Mouse (Mus musculus) kidney, adult 8-10 months (tissue): ENCODE results near the gene Chd1l.

Source experiments
- DNase-seq, 2 experiments: peaks; one replicate each; pipeline ENCODE4 v3.0.0; 2022

Gene Chd1l

GRCm38 (mm10) chr3:97609845-97610410 is at the start of gene Chd1l:
Chd1l (minus strand) TSS chr3:97610203.
- peak; percentile 85 to 92 for DNase-seq

- DNase-seq, result no peak
These were observed 49.7 kb upstream of the Chd1l start for GRCm38 (mm10) chr3:97659746-97660145.

GRCm38 (mm10) chr3:97658426-97659193 is 48.6 kb upstream of the Chd1l start:
- no peak for DNase-seq

- peak; percentile 98 to 99 for DNase-seq
These were observed 47.8 kb upstream of the Chd1l start, which contains the start of gene Prkab2 for GRCm38 (mm10) chr3:97657655-97658411. Prkab2 (plus strand) TSS chr3:97658193.

GRCm38 (mm10) chr3:97654901-97655300 is 44.9 kb upstream of the Chd1l start:
- peak in 1 of 2 experiments; percentile 60 for DNase-seq

- no peak for DNase-seq
These were observed 43.8 kb upstream of the Chd1l start for GRCm38 (mm10) chr3:97653781-97654180.

- no peak for DNase-seq
These were observed 41.6 kb upstream of the Chd1l start for GRCm38 (mm10) chr3:97651604-97652003.

- DNase-seq, result no peak
These were observed 39.5 kb upstream of the Chd1l start for GRCm38 (mm10) chr3:97649469-97649868.

- no peak for DNase-seq
These were observed 39.0 kb upstream of the Chd1l start for GRCm38 (mm10) chr3:97649022-97649421.

- DNase-seq, result no peak
These were observed 38.5 kb upstream of the Chd1l start for GRCm38 (mm10) chr3:97648518-97648917.

GRCm38 (mm10) chr3:97642001-97642400 is 32.0 kb upstream of the Chd1l start:
- no peak for DNase-seq

- no peak for DNase-seq
These were observed 31.4 kb upstream of the Chd1l start for GRCm38 (mm10) chr3:97641396-97641795.

- no peak for DNase-seq
These were observed 24.3 kb upstream of the Chd1l start for GRCm38 (mm10) chr3:97634288-97634761.

- no peak for DNase-seq
These were observed 23.5 kb upstream of the Chd1l start for GRCm38 (mm10) chr3:97633456-97633855.

- DNase-seq, result no peak
These were observed 21.4 kb upstream of the Chd1l start for GRCm38 (mm10) chr3:97631258-97631860.

GRCm38 (mm10) chr3:97630746-97631145 is 20.7 kb upstream of the Chd1l start:
- no peak for DNase-seq

- no peak for DNase-seq
These were observed 19.9 kb upstream of the Chd1l start for GRCm38 (mm10) chr3:97629941-97630340.

GRCm38 (mm10) chr3:97628391-97629001 is 18.5 kb upstream of the Chd1l start, which contains the start of gene Fmo5:
Fmo5 (plus strand) TSS chr3:97628804.
- peak; percentile 71 to 84 for DNase-seq

GRCm38 (mm10) chr3:97627893-97628292 is 17.9 kb upstream of the Chd1l start:
- peak in 1 of 2 experiments; percentile 23 for DNase-seq

GRCm38 (mm10) chr3:97624611-97625010 is 14.6 kb upstream of the Chd1l start:
- peak; percentile 24 to 60 for DNase-seq

- no peak for DNase-seq
These were observed 10.7 kb upstream of the Chd1l start for GRCm38 (mm10) chr3:97620657-97621056.

GRCm38 (mm10) chr3:97617899-97618298 is 7.9 kb upstream of the Chd1l start:
- DNase-seq, result no peak
